Mouse (Mus musculus): ENCODE measurements around the gene Zan. TPM values are rescaled to one million over a fixed set of nuclear protein-coding genes. Genes with fewer than 3 reads are reported as not detected.

The Zan gene
- polyA plus RNA-seq, 1 experiment from 2014 or later: not detected

GRCm38 (mm10) chr5:137373371-137373950 lies 103.4 kb downstream of the Zan start:
- Histone ChIP-seq H3K4me1 (ENCODE audit: control insufficient read depth, insufficient read depth, low read length) (0 out of 2 replicates have a peak, but pooled peaks cover 2% of the 10 kb centered on the region), H3K27ac (replicated peaks; ENCODE audit: low read depth, low read length) (no peak overlapping the region), H3K27me3 (ENCODE audit: control insufficient read depth, insufficient read depth, low read length) (no peaks in the 10 kb centered on the region), H3K4me2 (ENCODE audit: low read depth, severe bottlenecking) (no peak overlapping the region), H3K36me3 (ENCODE audit: control insufficient read depth, insufficient read depth, low read length) (peaks cover 45% of the 10 kb centered on the region), H3K9me3 (ENCODE audit: control insufficient read depth, low read length) (no peaks in the 10 kb centered on the region), H3K9ac (ENCODE audit: low read length) (no peak overlapping the region), H3K4me3 (ENCODE audit: low read depth, low read length) (no peak overlapping the region)
- 89% methylated on average over 12 of the region's 12 CpGs for WGBS
- ATAC-seq (ENCODE audit: insufficient number of reproducible peaks, low FRiP score, low TSS enrichment, low read depth): no peak
- DNase-seq (ENCODE audit: low spot score): no peak

- Histone ChIP-seq H3K4me1 (ENCODE audit: control insufficient read depth, insufficient read depth, low read length) (no peaks in the 10 kb centered on the region), H3K27me3 (ENCODE audit: control insufficient read depth, insufficient read depth, low read length) (no peaks in the 10 kb centered on the region), H3K4me2 (ENCODE audit: low read depth, severe bottlenecking) (no peak overlapping the region), H3K27ac (replicated peaks; ENCODE audit: low read depth, low read length) (no peak overlapping the region), H3K9ac (ENCODE audit: low read length) (no peak overlapping the region), H3K36me3 (ENCODE audit: control insufficient read depth, insufficient read depth, low read length) (peaks cover 63% of the 10 kb centered on the region), H3K4me3 (ENCODE audit: low read depth, low read length) (no peak overlapping the region), H3K9me3 (ENCODE audit: control insufficient read depth, low read length) (no peaks in the 10 kb centered on the region)
- DNase-seq (ENCODE audit: low spot score) (no peak), ATAC-seq (ENCODE audit: insufficient number of reproducible peaks, low FRiP score, low TSS enrichment, low read depth) (no peak)
- WGBS: 96% methylated on average over 10 of the region's 11 CpGs
Observed at GRCm38 (mm10) chr5:137369665-137370064, 107.2 kb downstream of the Zan start.

- no peak overlapping the region for H3K27ac ChIP-seq (replicated peaks; ENCODE audit: low read depth, low read length)
- H3K27me3 ChIP-seq (ENCODE audit: control insufficient read depth, insufficient read depth, low read length): no peaks in the 10 kb centered on the region
- peaks cover 53% of the 10 kb centered on the region for H3K36me3 ChIP-seq (ENCODE audit: control insufficient read depth, insufficient read depth, low read length)
- peaks cover 8% of the 10 kb centered on the region for H3K4me1 ChIP-seq (ENCODE audit: control insufficient read depth, insufficient read depth, low read length)
- WGBS: 43% methylated on average over 7 of the region's 7 CpGs
- no peak overlapping the region for H3K4me3 ChIP-seq (ENCODE audit: low read depth, low read length)
- H3K9me3 ChIP-seq (ENCODE audit: control insufficient read depth, low read length): no peaks in the 10 kb centered on the region
- DNase-seq (ENCODE audit: low spot score) (no peak), ATAC-seq (ENCODE audit: insufficient number of reproducible peaks, low FRiP score, low TSS enrichment, low read depth) (no peak)
- no peak overlapping the region for H3K4me2 ChIP-seq (ENCODE audit: low read depth, severe bottlenecking)
- H3K9ac ChIP-seq (ENCODE audit: low read length): no peak overlapping the region
Observed at GRCm38 (mm10) chr5:137358382-137358781, 118.5 kb downstream of the Zan start.

GRCm38 (mm10) chr5:137354091-137354490 lies 122.8 kb downstream of the Zan start:
- no peak overlapping the region for H3K4me2 ChIP-seq (ENCODE audit: low read depth, severe bottlenecking)
- H3K27me3 ChIP-seq (ENCODE audit: control insufficient read depth, insufficient read depth, low read length): no peaks in the 10 kb centered on the region
- H3K9ac ChIP-seq (ENCODE audit: low read length): no peak overlapping the region; the same call in 1 of the 2 replicates
- ATAC-seq (ENCODE audit: insufficient number of reproducible peaks, low FRiP score, low TSS enrichment, low read depth) (no peak), DNase-seq (ENCODE audit: low spot score) (no peak)
- H3K4me3 ChIP-seq (ENCODE audit: low read depth, low read length): no peak overlapping the region
- H3K4me1 ChIP-seq (ENCODE audit: control insufficient read depth, insufficient read depth, low read length): peaks cover 19% of the 10 kb centered on the region
- 91% methylated on average over 17 of the region's 17 CpGs for WGBS
- H3K36me3 ChIP-seq (ENCODE audit: control insufficient read depth, insufficient read depth, low read length): peaks cover 26% of the 10 kb centered on the region
- no peak overlapping the region for H3K27ac ChIP-seq (replicated peaks; ENCODE audit: low read depth, low read length)
- H3K9me3 ChIP-seq (ENCODE audit: control insufficient read depth, low read length): no peaks in the 10 kb centered on the region

- peaks cover 21% of the 10 kb centered on the region for H3K36me3 ChIP-seq (ENCODE audit: control insufficient read depth, insufficient read depth, low read length)
- no peaks in the 10 kb centered on the region for H3K27me3 ChIP-seq (ENCODE audit: control insufficient read depth, insufficient read depth, low read length)
- ATAC-seq (ENCODE audit: insufficient number of reproducible peaks, low FRiP score, low TSS enrichment, low read depth) (peak; percentile 5; the same call in 1 of the 2 replicates), DNase-seq (ENCODE audit: low spot score) (peak; percentile 71)
- peaks cover 30% of the 10 kb centered on the region for H3K4me1 ChIP-seq (ENCODE audit: control insufficient read depth, insufficient read depth, low read length)
- WGBS: 5% methylated on average over 16 of the region's 16 CpGs
- no peaks in the 10 kb centered on the region for H3K9me3 ChIP-seq (ENCODE audit: control insufficient read depth, low read length)
- H3K4me3 ChIP-seq (ENCODE audit: low read depth, low read length): peak overlapping the region; percentile 97
- H3K4me2 ChIP-seq (ENCODE audit: low read depth, severe bottlenecking): peak overlapping the region; percentile 100
- peak overlapping the region; percentile 57 for H3K27ac ChIP-seq (replicated peaks; ENCODE audit: low read depth, low read length)
- H3K9ac ChIP-seq (ENCODE audit: low read length): peak overlapping the region; percentile 97
Observed at GRCm38 (mm10) chr5:137352011-137352975, 124.6 kb downstream of the Zan start.

- Histone ChIP-seq H3K27ac (replicated peaks; ENCODE audit: low read depth, low read length) (peak overlapping the region; percentile 98), H3K27me3 (ENCODE audit: control insufficient read depth, insufficient read depth, low read length) (no peaks in the 10 kb centered on the region)
- no peak for ATAC-seq (ENCODE audit: insufficient number of reproducible peaks, low FRiP score, low TSS enrichment, low read depth)
Observed at GRCm38 (mm10) chr5:137351394-137351793, 125.5 kb downstream of the Zan start.

GRCm38 (mm10) chr5:137351058-137351380 lies 125.8 kb downstream of the Zan start:
- ATAC-seq (ENCODE audit: insufficient number of reproducible peaks, low FRiP score, low TSS enrichment, low read depth): no peak
- peak overlapping the region; percentile 97 for H3K4me3 ChIP-seq (ENCODE audit: low read depth, low read length)
- H3K4me1 ChIP-seq (ENCODE audit: control insufficient read depth, insufficient read depth, low read length): peaks cover 31% of the 10 kb centered on the region
- peak overlapping the region; percentile 98 for H3K27ac ChIP-seq (replicated peaks; ENCODE audit: low read depth, low read length)
- no peaks in the 10 kb centered on the region for H3K9me3 ChIP-seq (ENCODE audit: control insufficient read depth, low read length)
- peak overlapping the region; percentile 100 for H3K4me2 ChIP-seq (ENCODE audit: low read depth, severe bottlenecking)
- DNase-seq (ENCODE audit: low spot score): peak; percentile 70
- WGBS: 0% methylated on average over 8 of the region's 8 CpGs
- peak overlapping the region; percentile 97 for H3K9ac ChIP-seq (ENCODE audit: low read length)
- H3K27me3 ChIP-seq (ENCODE audit: control insufficient read depth, insufficient read depth, low read length): no peaks in the 10 kb centered on the region
- H3K36me3 ChIP-seq (ENCODE audit: control insufficient read depth, insufficient read depth, low read length): peaks cover 17% of the 10 kb centered on the region

More at GRCm38 (mm10) chr5:137351394-137351793, 125.5 kb downstream of the Zan start:
- Histone ChIP-seq H3K4me3 (ENCODE audit: low read depth, low read length) (peak overlapping the region; percentile 97), H3K9ac (ENCODE audit: low read length) (peak overlapping the region; percentile 97), H3K4me1 (ENCODE audit: control insufficient read depth, insufficient read depth, low read length) (peaks cover 30% of the 10 kb centered on the region), H3K9me3 (ENCODE audit: control insufficient read depth, low read length) (no peaks in the 10 kb centered on the region), H3K36me3 (ENCODE audit: control insufficient read depth, insufficient read depth, low read length) (peaks cover 20% of the 10 kb centered on the region), H3K4me2 (ENCODE audit: low read depth, severe bottlenecking) (peak overlapping the region; percentile 100)
- DNase-seq (ENCODE audit: low spot score): peak; percentile 48
- 2% methylated on average over 4 of the region's 4 CpGs for WGBS

GRCm38 (mm10) chr5:137350205-137351057 lies 126.4 kb downstream of the Zan start:
- peaks cover 12% of the 10 kb centered on the region for H3K36me3 ChIP-seq (ENCODE audit: control insufficient read depth, insufficient read depth, low read length)
- peak overlapping the region; percentile 97 for H3K9ac ChIP-seq (ENCODE audit: low read length)
- H3K27me3 ChIP-seq (ENCODE audit: control insufficient read depth, insufficient read depth, low read length): no peaks in the 10 kb centered on the region
- H3K27ac ChIP-seq (replicated peaks; ENCODE audit: low read depth, low read length): peak overlapping the region; percentile 98
- H3K4me1 ChIP-seq (ENCODE audit: control insufficient read depth, insufficient read depth, low read length): peaks cover 34% of the 10 kb centered on the region
- DNase-seq (ENCODE audit: low spot score) (no peak), ATAC-seq (ENCODE audit: insufficient number of reproducible peaks, low FRiP score, low TSS enrichment, low read depth) (peak; percentile 33)
- under 1% methylated on average over 55 of the region's 55 CpGs for WGBS
- peak overlapping the region; percentile 100 for H3K4me2 ChIP-seq (ENCODE audit: low read depth, severe bottlenecking)
- peak overlapping the region; percentile 97 for H3K4me3 ChIP-seq (ENCODE audit: low read depth, low read length)
- no peaks in the 10 kb centered on the region for H3K9me3 ChIP-seq (ENCODE audit: control insufficient read depth, low read length)

Data from limb, embryonic 11.5 days (tissue).